Mouse (Mus musculus): Measurements from ENCODE around the gene Btbd11. TPM values are rescaled to one million over a fixed set of nuclear protein-coding genes. Genes with fewer than 3 reads are reported as not detected.

Btbd11 gene
- polyA plus RNA-seq, 1 experiment from 2014 or later: 1.2 TPM

DNA sequence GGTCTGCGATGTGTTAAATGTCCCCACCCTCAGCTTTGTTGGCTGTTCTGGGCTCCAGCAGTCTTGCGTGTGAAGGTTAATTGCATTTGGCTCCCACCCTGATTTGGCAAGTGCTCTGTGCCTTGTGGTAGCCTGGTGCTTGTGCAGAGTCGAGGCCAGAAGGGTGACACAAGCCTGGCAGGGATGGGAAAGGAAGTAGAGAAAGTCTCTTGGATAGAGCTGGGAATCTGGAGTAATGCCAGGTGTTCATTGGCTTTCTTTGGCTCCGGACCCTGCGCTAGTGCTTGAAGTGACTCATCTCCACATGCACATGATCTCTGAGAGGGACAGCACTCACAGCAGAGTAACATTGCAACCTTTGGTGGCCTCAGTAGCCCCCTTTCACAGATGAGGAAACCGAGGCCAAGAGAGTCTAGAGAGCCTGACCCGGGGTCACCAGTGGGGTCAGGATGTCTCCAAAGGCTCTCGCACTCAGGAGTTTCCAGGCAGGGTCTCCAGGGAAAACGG, 211.5 kb downstream of the Btbd11 start:
- no peaks in the 10 kb centered on the region for H3K9me3 ChIP-seq (replicated peaks)
- H3K4me2 ChIP-seq: peak overlapping the region; percentile 87
- H3K27me3 ChIP-seq (replicated peaks): peaks cover 13% of the 10 kb centered on the region; the same call in 1 of the 2 replicates
- no peaks in the 10 kb centered on the region for H3K36me3 ChIP-seq
- peak; percentile 41 for ATAC-seq (ENCODE audit: insufficient number of reproducible peaks, low FRiP score)
- no peaks in the 10 kb centered on the region for H3K4me1 ChIP-seq (replicated peaks)
- H3K27ac ChIP-seq (ENCODE audit: poor library complexity, severe bottlenecking): no peak overlapping the region
- 31% methylated on average over 9 of the region's 9 CpGs for WGBS
- peak overlapping the region; percentile 45; the same call in 1 of the 2 replicates for H3K9ac ChIP-seq
- peak overlapping the region; percentile 50 for H3K4me3 ChIP-seq

DNA sequence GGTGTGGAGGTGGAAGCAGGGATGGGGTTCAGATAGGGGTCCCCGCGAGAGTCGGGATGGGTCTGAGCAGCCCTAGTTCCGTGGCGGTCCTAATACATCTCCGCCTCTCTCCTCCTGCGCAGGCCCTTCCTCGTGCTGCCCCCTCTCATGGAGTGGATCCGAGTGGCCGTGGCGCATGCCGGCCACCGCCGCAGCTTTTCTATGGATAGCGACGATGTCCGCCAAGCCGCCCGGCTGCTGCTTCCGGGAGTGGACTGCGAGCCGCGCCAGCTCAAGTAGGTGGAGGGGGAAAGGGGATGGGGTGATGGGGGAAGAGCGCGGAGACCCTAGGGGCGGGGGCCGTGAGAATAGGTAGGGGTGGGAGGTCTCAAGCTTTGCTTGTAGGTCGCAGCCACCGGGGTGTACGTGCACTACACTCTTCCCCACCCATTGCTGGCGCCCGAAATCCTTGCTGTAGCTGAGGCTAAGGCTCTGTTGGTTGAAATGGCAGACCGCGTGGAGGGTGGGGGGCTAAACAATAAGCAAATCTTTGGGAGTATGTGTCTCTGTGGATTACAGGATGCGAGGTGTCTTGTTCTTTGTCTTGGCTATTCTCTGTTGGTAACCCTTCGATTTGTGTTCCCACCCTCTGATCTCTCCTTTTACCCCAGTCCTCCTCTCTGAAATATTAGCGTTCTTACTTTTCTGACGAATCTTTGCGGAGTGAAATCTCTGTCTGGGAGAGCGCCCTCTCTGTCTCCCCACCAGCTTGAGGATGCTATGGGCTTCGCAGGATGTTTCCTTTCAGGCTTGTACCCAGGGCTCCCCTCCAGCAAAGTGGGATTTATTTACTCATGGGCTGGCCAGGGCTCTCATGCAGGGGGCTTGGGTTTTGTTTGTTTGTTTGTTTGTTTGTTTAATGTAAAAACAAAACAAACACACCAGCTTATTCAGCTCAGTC, 212.3 kb downstream of the Btbd11 start:
- Histone ChIP-seq H3K9ac (peak overlapping the region; percentile 45), H3K4me1 (replicated peaks) (no peaks in the 10 kb centered on the region), H3K4me2 (peak overlapping the region; percentile 87), H3K9me3 (replicated peaks) (no peaks in the 10 kb centered on the region), H3K27ac (ENCODE audit: poor library complexity, severe bottlenecking) (no peak overlapping the region), H3K36me3 (no peaks in the 10 kb centered on the region), H3K4me3 (peak overlapping the region; percentile 50), H3K27me3 (replicated peaks) (peaks cover 13% of the 10 kb centered on the region; the same call in 1 of the 2 replicates)
- 2% methylated on average over 41 of the region's 41 CpGs for WGBS
- ATAC-seq (ENCODE audit: insufficient number of reproducible peaks, low FRiP score): peak; percentile 70

DNA sequence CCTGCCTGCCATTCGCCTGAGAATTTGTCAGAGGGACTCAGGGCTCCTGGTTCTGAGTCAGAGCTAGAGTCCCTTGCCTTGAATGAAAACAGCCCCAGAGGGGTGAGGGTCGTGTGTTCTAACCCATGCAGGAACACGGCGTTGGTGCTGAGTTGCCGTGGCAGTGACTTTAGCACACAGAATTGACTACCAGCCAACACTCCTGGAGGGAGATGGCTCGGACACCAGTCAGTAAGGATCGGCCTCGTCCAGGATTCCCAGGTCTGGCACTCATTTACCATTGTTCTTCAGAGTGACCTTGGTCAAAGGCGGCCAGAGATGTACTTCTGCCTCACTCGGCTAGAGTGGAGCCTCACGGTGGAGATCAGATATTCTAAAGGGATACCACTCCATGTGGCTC, 215.9 kb downstream of the Btbd11 start:
- no peak overlapping the region for H3K4me3 ChIP-seq
- H3K9me3 ChIP-seq (replicated peaks): no peaks in the 10 kb centered on the region
- no peaks in the 10 kb centered on the region for H3K4me1 ChIP-seq (replicated peaks)
- no peaks in the 10 kb centered on the region for H3K36me3 ChIP-seq
- no peak overlapping the region for H3K9ac ChIP-seq
- 75% methylated on average over 11 of the region's 11 CpGs for WGBS
- no peak for ATAC-seq (ENCODE audit: insufficient number of reproducible peaks, low FRiP score)
- no peak overlapping the region for H3K4me2 ChIP-seq
- H3K27me3 ChIP-seq (replicated peaks): peaks cover 9% of the 10 kb centered on the region; the same call in 1 of the 2 replicates
- no peak overlapping the region for H3K27ac ChIP-seq (ENCODE audit: poor library complexity, severe bottlenecking)

DNA sequence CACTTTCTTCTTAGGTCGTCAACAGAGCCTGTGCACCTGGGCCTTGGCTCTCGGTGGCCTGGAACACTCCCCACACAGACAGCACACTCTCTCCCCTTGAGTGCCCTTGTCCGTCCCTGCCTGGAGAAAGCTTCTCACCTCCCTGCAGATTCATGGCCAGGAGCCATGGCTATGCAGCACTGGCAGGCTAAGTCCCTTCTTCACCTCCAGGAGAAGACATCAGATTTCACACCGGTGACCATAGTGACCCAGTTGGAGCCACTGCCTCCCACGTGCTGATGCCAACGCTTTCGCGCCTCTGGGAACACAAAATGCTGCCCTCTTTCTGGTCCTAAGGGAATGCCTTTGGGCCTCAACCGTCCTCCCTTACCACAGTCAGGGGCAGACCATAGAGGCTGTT, 217.9 kb downstream of the Btbd11 start:
- no peak for ATAC-seq (ENCODE audit: insufficient number of reproducible peaks, low FRiP score)
- H3K4me1 ChIP-seq (replicated peaks): no peaks in the 10 kb centered on the region
- WGBS: 71% methylated on average over 9 of the region's 9 CpGs
- no peaks in the 10 kb centered on the region for H3K36me3 ChIP-seq
- no peak overlapping the region for H3K27ac ChIP-seq (ENCODE audit: poor library complexity, severe bottlenecking)
- H3K9me3 ChIP-seq (replicated peaks): no peaks in the 10 kb centered on the region
- H3K4me3 ChIP-seq: no peak overlapping the region
- peaks cover 5% of the 10 kb centered on the region; the same call in 1 of the 2 replicates for H3K27me3 ChIP-seq (replicated peaks)
- no peak overlapping the region for H3K4me2 ChIP-seq
- H3K9ac ChIP-seq: no peak overlapping the region

DNA sequence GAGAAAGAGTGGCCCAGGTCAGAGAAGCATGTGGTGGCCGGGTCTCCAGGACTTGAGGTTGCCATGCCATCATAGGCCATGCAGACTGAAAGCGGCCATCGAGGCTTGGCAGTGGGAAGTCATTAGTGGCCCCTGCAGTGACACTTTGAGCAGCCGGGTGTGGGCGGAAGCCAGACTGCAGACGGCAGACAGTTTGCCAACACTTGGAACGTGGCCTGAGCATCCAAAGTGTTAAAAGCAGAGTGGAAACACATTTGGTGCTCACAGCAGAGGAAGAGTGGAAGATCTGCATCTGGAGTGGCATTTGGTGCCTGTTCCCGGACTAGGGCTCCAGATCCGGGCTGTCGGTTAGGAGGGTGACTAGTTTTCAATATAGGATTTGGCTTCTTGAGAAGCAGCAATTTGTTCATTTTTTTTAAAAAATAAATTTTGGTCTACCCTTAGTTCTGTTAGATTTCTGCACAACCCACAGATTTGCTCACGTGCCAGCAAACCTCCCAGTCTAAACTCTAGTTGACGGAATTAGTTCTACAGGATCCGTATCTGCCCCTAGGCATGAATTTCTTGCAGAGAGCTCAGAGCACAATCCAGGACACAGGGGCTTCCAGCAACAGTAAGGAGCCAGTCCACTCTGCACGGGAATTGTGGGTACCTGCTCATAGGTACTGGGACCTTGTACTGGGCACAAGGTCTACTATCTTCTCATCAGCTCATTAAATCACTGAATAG, 222.1 kb downstream of the Btbd11 start:
- H3K9me3 ChIP-seq (replicated peaks): no peaks in the 10 kb centered on the region
- no peaks in the 10 kb centered on the region for H3K36me3 ChIP-seq
- no peak overlapping the region for H3K27ac ChIP-seq (ENCODE audit: poor library complexity, severe bottlenecking)
- ATAC-seq (ENCODE audit: insufficient number of reproducible peaks, low FRiP score): no peak
- H3K4me1 ChIP-seq (replicated peaks): no peaks in the 10 kb centered on the region
- H3K4me2 ChIP-seq: no peak overlapping the region
- no peaks in the 10 kb centered on the region for H3K27me3 ChIP-seq (replicated peaks)
- WGBS: 78% methylated on average over 14 of the region's 14 CpGs
- no peak overlapping the region for H3K4me3 ChIP-seq
- H3K9ac ChIP-seq: no peak overlapping the region

DNA sequence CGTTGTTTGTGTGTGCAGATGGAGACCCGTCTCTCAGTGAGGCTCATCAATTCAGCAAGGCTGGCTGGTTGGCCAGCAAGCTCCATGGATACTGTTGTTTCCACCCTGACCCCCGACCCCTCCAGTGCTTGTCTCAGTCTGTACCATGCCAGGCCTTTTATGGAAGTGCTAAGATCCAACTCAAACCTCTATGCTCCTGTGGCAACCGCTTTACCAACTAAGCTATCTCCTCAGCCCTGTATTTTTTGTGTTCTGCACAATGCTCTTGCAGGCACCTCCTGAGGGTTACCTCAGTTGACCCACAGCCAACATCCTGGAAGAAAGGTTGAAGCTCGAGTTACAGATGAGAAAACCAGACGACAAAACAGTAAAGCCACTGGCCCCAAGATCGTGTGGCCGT, 230.5 kb downstream of the Btbd11 start:
- no peaks in the 10 kb centered on the region for H3K27me3 ChIP-seq (replicated peaks)
- no peak overlapping the region for H3K4me2 ChIP-seq
- H3K36me3 ChIP-seq: no peaks in the 10 kb centered on the region
- ATAC-seq (ENCODE audit: insufficient number of reproducible peaks, low FRiP score): no peak
- 63% methylated on average over 8 of the region's 8 CpGs for WGBS
- H3K4me3 ChIP-seq: no peak overlapping the region
- H3K27ac ChIP-seq (ENCODE audit: poor library complexity, severe bottlenecking): no peak overlapping the region
- H3K4me1 ChIP-seq (replicated peaks): no peaks in the 10 kb centered on the region
- no peak overlapping the region for H3K9ac ChIP-seq
- H3K9me3 ChIP-seq (replicated peaks): no peaks in the 10 kb centered on the region

DNA sequence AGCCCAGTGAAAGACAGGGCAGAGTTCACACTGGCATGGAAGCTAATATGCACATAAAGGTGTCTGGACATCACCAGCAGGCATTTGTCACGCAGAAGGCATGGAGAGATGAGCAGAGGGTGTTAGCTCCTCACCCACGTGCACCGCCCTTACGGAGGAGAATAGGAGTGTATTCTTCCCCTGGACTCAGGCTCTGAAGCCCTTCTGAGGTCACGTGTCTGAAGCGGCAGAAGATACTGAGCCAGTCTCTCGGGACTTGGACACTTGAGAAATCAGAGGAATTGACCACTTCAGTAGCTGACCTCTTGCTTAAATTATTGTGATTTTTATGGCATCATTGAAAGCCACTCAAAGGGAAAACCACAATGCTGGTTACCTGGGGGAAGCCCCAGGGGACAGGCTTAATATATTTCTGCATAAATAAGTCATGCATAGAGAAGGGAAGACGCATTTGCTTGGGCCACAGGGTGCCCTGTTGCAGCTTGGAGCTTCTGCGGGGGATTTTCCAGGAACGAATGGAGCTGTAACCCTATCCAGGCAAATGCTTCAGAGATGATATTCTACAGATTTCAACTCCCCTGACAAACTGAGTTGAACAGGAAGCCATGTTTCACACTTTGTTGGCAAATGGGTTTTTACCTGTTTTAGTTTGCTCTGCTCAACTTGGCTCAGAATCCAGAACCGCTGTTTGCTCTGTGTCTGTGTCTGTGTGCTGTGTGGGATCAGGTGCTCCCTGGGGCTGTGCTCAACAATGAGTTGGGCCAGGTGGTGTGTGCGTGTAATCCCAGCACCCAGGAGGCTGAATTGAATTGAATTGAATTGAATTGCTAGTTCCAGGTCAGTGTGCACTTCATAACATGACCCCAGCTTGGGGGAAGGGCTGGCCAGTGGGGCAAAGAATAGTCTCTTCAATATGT, 231.1 kb downstream of the Btbd11 start:
- Histone ChIP-seq H3K4me3 (no peak overlapping the region), H3K4me1 (replicated peaks) (no peaks in the 10 kb centered on the region), H3K9me3 (replicated peaks) (no peaks in the 10 kb centered on the region), H3K9ac (no peak overlapping the region), H3K27ac (ENCODE audit: poor library complexity, severe bottlenecking) (no peak overlapping the region), H3K27me3 (replicated peaks) (0 out of 2 replicates have a peak, but pooled peaks cover 3% of the 10 kb centered on the region), H3K4me2 (no peak overlapping the region), H3K36me3 (no peaks in the 10 kb centered on the region)
- ATAC-seq (ENCODE audit: insufficient number of reproducible peaks, low FRiP score): no peak
- 73% methylated on average over 12 of the region's 12 CpGs for WGBS

DNA sequence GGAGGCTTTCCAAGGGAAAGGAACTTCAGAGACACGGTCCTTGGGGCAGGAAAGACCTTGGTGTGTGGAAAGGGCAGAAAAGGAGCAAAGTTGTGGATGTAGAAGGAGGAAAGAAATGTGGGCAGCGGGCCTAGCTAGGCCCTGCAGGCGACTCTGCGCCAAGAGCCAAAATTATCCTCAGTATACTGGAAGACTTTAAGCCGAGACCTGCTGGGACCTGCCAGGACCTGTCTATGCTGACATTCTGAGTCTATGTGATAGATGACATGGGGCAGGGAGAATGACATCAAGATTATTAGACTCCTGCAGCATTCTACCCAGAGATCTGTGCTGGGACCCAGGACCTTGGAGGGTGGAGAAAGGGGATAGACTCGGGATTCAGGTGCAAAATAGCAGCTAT, 234.5 kb downstream of the Btbd11 start:
- 82% methylated on average over 6 of the region's 6 CpGs for WGBS

DNA sequence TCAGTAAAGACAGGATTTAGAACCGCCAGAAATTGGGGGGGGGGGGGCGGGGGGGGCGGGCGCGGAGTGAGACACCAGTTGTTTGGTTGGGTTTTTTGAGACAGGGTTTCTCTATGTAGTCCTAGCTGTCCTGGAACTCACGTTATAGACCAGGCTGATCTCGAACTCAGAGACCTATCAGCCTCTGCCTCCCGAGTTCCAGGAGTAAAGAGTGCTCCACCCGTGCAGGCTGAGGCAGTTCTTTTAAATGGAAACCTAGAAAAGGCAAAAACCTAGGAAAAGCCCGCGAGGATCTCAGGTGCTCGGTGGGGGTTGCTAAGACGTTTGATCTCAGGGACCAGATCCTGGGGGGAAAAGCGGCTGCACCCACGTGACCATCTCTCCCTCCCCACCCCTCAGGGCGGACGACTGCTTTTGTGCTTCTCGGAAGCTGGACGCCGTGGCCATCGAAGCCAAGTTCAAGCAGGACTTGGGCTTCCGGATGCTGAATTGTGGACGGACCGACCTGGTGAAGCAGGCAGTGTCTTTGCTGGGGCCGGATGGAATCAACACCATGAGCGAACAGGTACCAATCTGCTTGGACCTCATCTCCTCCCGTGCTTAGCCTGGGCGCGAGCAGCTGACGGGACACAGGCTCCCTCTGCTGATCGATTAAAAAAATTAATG, 238.0 kb downstream of the Btbd11 start:
- ATAC-seq (ENCODE audit: insufficient number of reproducible peaks, low FRiP score): peak; percentile 64
- H3K9ac ChIP-seq: peak overlapping the region; percentile 37
- H3K9me3 ChIP-seq (replicated peaks): no peaks in the 10 kb centered on the region
- H3K4me1 ChIP-seq (replicated peaks): no peaks in the 10 kb centered on the region; the same call in 1 of the 2 replicates
- peak overlapping the region; percentile 43 for H3K4me3 ChIP-seq
- peaks cover 13% of the 10 kb centered on the region for H3K27me3 ChIP-seq (replicated peaks)
- peak overlapping the region; percentile 71 for H3K4me2 ChIP-seq
- 4% methylated on average over 31 of the region's 31 CpGs for WGBS
- no peaks in the 10 kb centered on the region for H3K36me3 ChIP-seq
- H3K27ac ChIP-seq (ENCODE audit: poor library complexity, severe bottlenecking): no peak overlapping the region

More for the DNA sequence above, 234.5 kb downstream of the Btbd11 start:
- H3K4me2 ChIP-seq: no peak overlapping the region
- H3K9me3 ChIP-seq (replicated peaks): no peaks in the 10 kb centered on the region
- H3K4me3 ChIP-seq: no peak overlapping the region
- peaks cover 13% of the 10 kb centered on the region for H3K27me3 ChIP-seq (replicated peaks)
- H3K9ac ChIP-seq: no peak overlapping the region
- H3K36me3 ChIP-seq: no peaks in the 10 kb centered on the region
- no peak for ATAC-seq (ENCODE audit: insufficient number of reproducible peaks, low FRiP score)
- no peaks in the 10 kb centered on the region; the same call in 1 of the 2 replicates for H3K4me1 ChIP-seq (replicated peaks)
- H3K27ac ChIP-seq (ENCODE audit: poor library complexity, severe bottlenecking): no peak overlapping the region

DNA sequence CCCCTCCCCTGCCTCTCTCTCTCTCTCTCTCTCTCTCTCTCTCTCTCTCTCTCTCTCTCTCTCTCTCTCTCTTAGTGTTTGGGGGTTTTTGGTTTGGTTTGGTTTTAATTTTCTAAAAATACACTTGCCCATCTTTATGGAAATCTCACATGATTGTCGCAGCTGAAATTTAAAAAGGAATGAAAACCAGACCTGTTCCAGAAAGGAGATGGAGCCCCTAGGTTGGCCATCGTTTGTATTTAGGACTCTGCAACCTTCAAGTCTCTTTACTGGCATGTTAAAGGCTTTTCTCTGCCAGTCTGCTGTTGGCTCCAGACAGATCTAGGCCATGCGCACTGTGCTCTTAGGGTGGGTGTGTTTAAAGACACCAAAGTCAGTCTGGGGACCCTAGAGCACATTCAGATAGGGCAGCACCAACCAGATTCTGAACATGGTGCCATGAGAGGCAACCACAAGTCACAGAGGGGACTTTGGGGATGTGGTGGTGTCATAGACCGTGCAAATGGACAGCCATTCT, 238.6 kb downstream of the Btbd11 start:
- no peak overlapping the region for H3K27ac ChIP-seq (ENCODE audit: poor library complexity, severe bottlenecking)
- ATAC-seq (ENCODE audit: insufficient number of reproducible peaks, low FRiP score): no peak
- peaks cover 13% of the 10 kb centered on the region for H3K27me3 ChIP-seq (replicated peaks)
- no peaks in the 10 kb centered on the region for H3K9me3 ChIP-seq (replicated peaks)
- H3K36me3 ChIP-seq: no peaks in the 10 kb centered on the region
- H3K4me3 ChIP-seq: peak overlapping the region; percentile 43
- H3K4me1 ChIP-seq (replicated peaks): no peaks in the 10 kb centered on the region; the same call in 1 of the 2 replicates
- no peak overlapping the region; the same call in 1 of the 2 replicates for H3K9ac ChIP-seq
- 55% methylated on average over 4 of the region's 4 CpGs for WGBS
- H3K4me2 ChIP-seq: peak overlapping the region; percentile 71

Data from heart, embryonic 12.5 days (tissue).